7 mouse cellular contexts compared by ENCODE assay signal in genomic region chr4:43562769-43563600, GRCm38 (mm10). TPM values are rescaled to one million over a fixed set of nuclear protein-coding genes. Genes with fewer than 3 reads are reported as not detected.
DNase-seq lines count a peak whose midpoint lies in the region; ATAC-seq and TF ChIP-seq lines count a peak whose summit lies in the region.

No protein-coding gene starts in this region.

- DNase-seq in lung, adult 2 months = no peak
- no peak for DNase-seq in lung, postnatal 10 days
- DNase-seq in midbrain, postnatal 0 days (ENCODE audit: low spot score) = peak; percentile 16
- DNase-seq in gastrocnemius, adult 8-10 months (ENCODE audit: low spot score in 2 of 2) = no peak
- DNase-seq in thymus, postnatal 0 days (ENCODE audit: low spot score) = no peak

- TF ChIP-seq CTCF in lung, adult 2 months (IDR thresholded peaks at IDR 0.05; ENCODE audit: insufficient read depth, low read length) = no peak
- no peak for TF ChIP-seq CTCF in cortical plate, adult 2 months (IDR thresholded peaks at IDR 0.05; ENCODE audit: extremely low read depth, insufficient read depth, low read length)
- TF ChIP-seq CTCF in midbrain, postnatal 0 days (IDR thresholded peaks at IDR 0.05) = no peak

- peak; percentile 11 for ATAC-seq in inflammation-experienced regulatory T-cells, adult 6 months
- ATAC-seq in midbrain, postnatal 0 days (ENCODE audit: low FRiP score) = peak; percentile 18; the same call in 1 of the 2 replicates

- H3K4me1 ChIP-seq in lung, adult 2 months (ENCODE audit: control insufficient read depth, insufficient read depth, low read length) = peaks cover 27% of the 10 kb centered on the region
- peaks cover 10% of the 10 kb centered on the region for H3K4me1 ChIP-seq in cortical plate, adult 2 months (ENCODE audit: control insufficient read depth, insufficient read depth, low read length)
- peaks cover 23% of the 10 kb centered on the region for H3K4me1 ChIP-seq in midbrain, postnatal 0 days (ENCODE audit: insufficient read depth, low read length)

- H3K36me3 ChIP-seq in midbrain, postnatal 0 days (ENCODE audit: insufficient read depth, low read length) = peaks cover 38% of the 10 kb centered on the region

- WGBS in lung, adult 2 months = 1% methylated on average over 22 of the region's 22 CpGs
- 6% methylated on average over 22 of the region's 22 CpGs for WGBS in midbrain, postnatal 0 days

- no peaks in the 10 kb centered on the region for H3K27me3 ChIP-seq in midbrain, postnatal 0 days (ENCODE audit: insufficient read depth, low read length)

- no peak for TF ChIP-seq POLR2A in lung, adult 2 months (IDR thresholded peaks at IDR 0.05; ENCODE audit: borderline replicate concordance, extremely low read depth, low read depth, low read length)
- TF ChIP-seq POLR2A in cortical plate, adult 2 months (IDR thresholded peaks at IDR 0.05; ENCODE audit: extremely low read depth, insufficient read depth, low read length) = no peak

- H3K4me2 ChIP-seq in midbrain, postnatal 0 days (ENCODE audit: low read depth, low read length, poor library complexity, severe bottlenecking) = peak overlapping the region; percentile 86

- H3K27ac ChIP-seq in cortical plate, adult 2 months (ENCODE audit: insufficient read depth, low read length) = no peak overlapping the region
- peak overlapping the region; percentile 93 for H3K27ac ChIP-seq in midbrain, postnatal 0 days (ENCODE audit: low read depth, low read length)

- peak overlapping the region; percentile 91 for H3K4me3 ChIP-seq in lung, adult 2 months (replicated peaks; ENCODE audit: extremely low read depth, low read depth, low read length)
- peak overlapping the region; percentile 71 for H3K4me3 ChIP-seq in cortical plate, adult 2 months (ENCODE audit: insufficient read depth, low read length)
- peak overlapping the region; percentile 92 for H3K4me3 ChIP-seq in midbrain, postnatal 0 days (ENCODE audit: low read depth, low read length)

- H3K9ac ChIP-seq in midbrain, postnatal 0 days (replicated peaks; ENCODE audit: low read length, poor library complexity, severe bottlenecking) = peak overlapping the region; percentile 87

- no peaks in the 10 kb centered on the region for H3K9me3 ChIP-seq in midbrain, postnatal 0 days (ENCODE audit: low read length)

RNA-seq across cellular contexts. Expression of gene Tln1, which starts 0.5 kb away (rescaled TPM):
- polyA plus RNA-seq in lung, adult 2 months (2012; rRNA removed) = 179 and 197 TPM in 2 replicates
- 44.3 and 46.5 TPM in 2 replicates for polyA plus RNA-seq in cortical plate, adult 2 months (2012; rRNA removed)
- 100 to 1,000 TPM in 1 of 3 experiments, 10 to 100 TPM in 2; 77.8 to 132 (median 93.7) TPM for polyA plus RNA-seq in inflammation-experienced regulatory T-cells, adult 6 months (2017; shearing (Covaris generic))
- total RNA-seq in midbrain, postnatal 0 days (2014; rRNA removed) = 41.3 and 44.4 TPM in 2 replicates
- polyA plus RNA-seq in midbrain, postnatal 0 days (2015; fragmentation: Nextera tagmentation; extraction: Ambion mirVana) = 72.4 and 75.7 TPM in 2 replicates
- 10 to 100 TPM; 52.5 to 57.4 (median 56.6) TPM for total RNA-seq in gastrocnemius, adult 8-10 months (2022)
- polyA plus RNA-seq in thymus, postnatal 0 days (2015; fragmentation: Nextera tagmentation; extraction: Ambion mirVana) = 80.7 and 87.0 TPM in 2 replicates

RNA-seq across cellular contexts. Expression of gene Creb3, which starts 0.9 kb away (rescaled TPM):
- 86.4 and 95.1 TPM in 2 replicates for polyA plus RNA-seq in lung, adult 2 months (2012; rRNA removed)
- 61.8 and 65.9 TPM in 2 replicates for polyA plus RNA-seq in cortical plate, adult 2 months (2012; rRNA removed)
- polyA plus RNA-seq in inflammation-experienced regulatory T-cells, adult 6 months (2017; shearing (Covaris generic)) = 100 to 1,000 TPM in 1 of 3 experiments, 10 to 100 TPM in 2; 90.0 to 104 (median 99.8) TPM
- total RNA-seq in midbrain, postnatal 0 days (2014; rRNA removed) = 45.4 and 50.4 TPM in 2 replicates
- polyA plus RNA-seq in midbrain, postnatal 0 days (2015; fragmentation: Nextera tagmentation; extraction: Ambion mirVana) = 85.2 and 91.2 TPM in 2 replicates
- 10 to 100 TPM; 36.3 to 47.6 (median 41.3) TPM for total RNA-seq in gastrocnemius, adult 8-10 months (2022)
- 51.7 and 61.2 TPM in 2 replicates for polyA plus RNA-seq in thymus, postnatal 0 days (2015; fragmentation: Nextera tagmentation; extraction: Ambion mirVana)

RNA-seq across cellular contexts. Expression of gene Rgp1, which starts 15.5 kb away (rescaled TPM):
- 39.0 and 47.3 TPM in 2 replicates for polyA plus RNA-seq in lung, adult 2 months (2012; rRNA removed)
- 35.7 and 38.8 TPM in 2 replicates for polyA plus RNA-seq in cortical plate, adult 2 months (2012; rRNA removed)
- 10 to 100 TPM; 12.4 to 13.5 (median 12.6) TPM for polyA plus RNA-seq in inflammation-experienced regulatory T-cells, adult 6 months (2017; shearing (Covaris generic))
- 20.6 and 22.6 TPM in 2 replicates for total RNA-seq in midbrain, postnatal 0 days (2014; rRNA removed)
- 12.3 and 12.4 TPM in 2 replicates for polyA plus RNA-seq in midbrain, postnatal 0 days (2015; fragmentation: Nextera tagmentation; extraction: Ambion mirVana)
- 10 to 100 TPM; 22.8 to 26.9 (median 23.5) TPM for total RNA-seq in gastrocnemius, adult 8-10 months (2022)
- 18.9 and 21.1 TPM in 2 replicates for polyA plus RNA-seq in thymus, postnatal 0 days (2015; fragmentation: Nextera tagmentation; extraction: Ambion mirVana)

RNA-seq across cellular contexts. Expression of gene Gba2, which starts 15.7 kb away (rescaled TPM):
- 19.4 and 26.0 TPM in 2 replicates for polyA plus RNA-seq in lung, adult 2 months (2012; rRNA removed)
- 96.7 and 105 TPM in 2 replicates for polyA plus RNA-seq in cortical plate, adult 2 months (2012; rRNA removed)
- polyA plus RNA-seq in inflammation-experienced regulatory T-cells, adult 6 months (2017; shearing (Covaris generic)) = 10 to 100 TPM; 12.8 to 14.6 (median 14.2) TPM
- 29.3 and 56.4 TPM in 2 replicates for total RNA-seq in midbrain, postnatal 0 days (2014; rRNA removed)
- 47.5 and 50.6 TPM in 2 replicates for polyA plus RNA-seq in midbrain, postnatal 0 days (2015; fragmentation: Nextera tagmentation; extraction: Ambion mirVana)
- total RNA-seq in gastrocnemius, adult 8-10 months (2022) = 1 to 10 TPM; 3.8 to 4.4 (median 4.2) TPM
- polyA plus RNA-seq in thymus, postnatal 0 days (2015; fragmentation: Nextera tagmentation; extraction: Ambion mirVana) = 26.9 and 29.3 TPM in 2 replicates

RNA-seq across cellular contexts. Expression of gene Msmp, which starts 21.3 kb away (rescaled TPM):
- 0.24 TPM in 1 of 2 replicates, not detected in the other for polyA plus RNA-seq in lung, adult 2 months (2012; rRNA removed)
- polyA plus RNA-seq in cortical plate, adult 2 months (2012; rRNA removed) = 0.15 and 0.34 TPM in 2 replicates
- polyA plus RNA-seq in inflammation-experienced regulatory T-cells, adult 6 months (2017; shearing (Covaris generic)) = not detected
- not detected in 2 replicates for total RNA-seq in midbrain, postnatal 0 days (2014; rRNA removed)
- polyA plus RNA-seq in midbrain, postnatal 0 days (2015; fragmentation: Nextera tagmentation; extraction: Ambion mirVana) = 1.4 and 2.5 TPM in 2 replicates
- total RNA-seq in gastrocnemius, adult 8-10 months (2022) = not detected
- 0.23 TPM in 1 of 2 replicates, not detected in the other for polyA plus RNA-seq in thymus, postnatal 0 days (2015; fragmentation: Nextera tagmentation; extraction: Ambion mirVana)
